Mouse (Mus musculus): Measurements from ENCODE around the gene Vmn2r83. TPM values are rescaled to one million over a fixed set of nuclear protein-coding genes. Genes with fewer than 3 reads are reported as not detected.
"Not testable (repeated sequence)": the region's sequence is repeated elsewhere in the genome, so short reads cannot be mapped to it uniquely, and the experiment has no call there.

Gene Vmn2r83
- total RNA-seq (2021), result not detected
- long read RNA-seq, experiment 1, result 0 reads
- long read RNA-seq, experiment 2, result 0 reads

DNA sequence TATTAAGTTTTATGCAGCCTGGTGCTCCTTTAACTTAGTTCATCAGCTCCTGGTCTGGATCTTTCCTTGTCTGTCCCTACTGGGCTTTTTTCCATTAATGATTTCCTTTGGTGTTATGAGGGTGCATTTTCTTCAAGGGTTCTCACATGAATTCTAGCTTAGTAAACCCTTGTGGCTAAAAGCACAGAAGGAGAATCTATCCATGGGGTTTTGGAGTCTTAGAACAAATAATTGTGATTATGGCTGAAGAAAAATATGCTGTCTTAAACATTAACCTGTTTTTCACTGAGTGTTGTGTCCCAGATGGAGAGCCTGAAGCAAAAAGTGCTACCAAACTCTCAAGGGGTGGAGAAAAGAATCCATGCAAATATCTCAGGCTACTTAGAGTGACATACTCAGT is at the start of gene Vmn2r83:
TSS of gene Vmn2r83 (plus strand) at position 301 of the 400 bp plus-strand sequence.
- no peak for DNase-seq (ENCODE audit: low spot score)

DNA sequence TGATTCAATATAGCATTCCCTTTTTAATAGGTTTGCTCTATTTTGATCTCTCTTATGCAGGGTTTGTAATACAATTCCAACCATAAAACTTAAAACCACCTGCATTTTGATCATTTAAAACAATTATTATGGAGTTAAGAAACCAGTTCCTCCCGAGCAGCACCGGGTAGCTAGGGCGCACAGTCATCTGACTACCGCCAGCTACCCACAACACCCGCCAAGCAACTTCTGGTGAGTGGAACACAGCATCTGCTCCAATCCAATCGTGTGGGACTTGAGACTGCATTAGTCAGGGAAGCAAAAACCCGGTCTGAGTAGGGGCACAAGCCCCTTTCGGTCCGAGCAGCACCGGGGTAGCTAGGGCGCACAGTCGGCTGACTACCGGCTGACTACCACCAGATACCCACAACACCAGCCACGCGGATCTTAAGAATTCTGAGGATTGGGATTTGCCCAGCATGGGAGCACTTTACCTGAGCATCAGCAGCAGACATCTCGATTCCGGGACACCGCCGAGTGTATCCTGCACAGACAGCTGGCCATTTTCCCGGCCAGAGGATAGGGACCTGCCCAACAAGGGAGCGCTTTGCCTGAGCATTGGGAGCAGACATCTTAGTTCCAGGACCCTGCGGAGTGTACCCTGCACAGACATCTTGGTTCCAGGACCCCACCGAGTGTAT is 33.2 kb upstream of the Vmn2r83 start:
- DNase-seq (ENCODE audit: low spot score), result not testable (repeated sequence)

GRCm38 (mm10) chr10:79495886-79496285 is 27.4 kb downstream of the Vmn2r83 start:
- no peak for DNase-seq (ENCODE audit: low spot score)

DNA sequence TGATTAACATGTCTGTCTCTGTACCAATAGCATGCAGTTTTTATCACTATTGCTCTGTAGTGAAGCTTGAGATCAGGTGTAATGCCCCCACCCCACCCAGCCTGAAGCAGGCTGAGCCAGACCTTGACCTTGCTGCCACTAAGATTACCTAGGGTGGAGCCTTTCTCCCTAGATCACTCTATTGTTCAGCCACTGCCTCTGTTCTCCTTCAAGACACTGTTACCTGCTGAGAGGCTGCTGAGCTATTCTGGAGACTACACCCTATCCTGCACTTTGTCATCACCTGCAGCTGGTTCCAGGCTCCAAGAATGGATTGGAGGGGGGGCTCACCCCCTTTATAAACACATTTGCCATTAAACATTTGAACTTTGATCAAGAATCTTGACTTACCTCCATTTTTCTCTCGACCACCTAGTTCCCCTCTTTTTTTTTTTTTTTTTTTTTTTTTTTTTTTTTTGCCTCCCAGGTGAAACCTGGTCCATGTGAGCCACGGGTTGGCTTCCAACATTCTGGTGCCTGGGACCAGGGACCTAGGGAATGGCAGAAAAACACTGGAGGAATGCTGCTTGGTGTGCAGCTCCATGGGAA is 28.3 kb downstream of the Vmn2r83 start:
- no peak for DNase-seq (ENCODE audit: low spot score)

DNA sequence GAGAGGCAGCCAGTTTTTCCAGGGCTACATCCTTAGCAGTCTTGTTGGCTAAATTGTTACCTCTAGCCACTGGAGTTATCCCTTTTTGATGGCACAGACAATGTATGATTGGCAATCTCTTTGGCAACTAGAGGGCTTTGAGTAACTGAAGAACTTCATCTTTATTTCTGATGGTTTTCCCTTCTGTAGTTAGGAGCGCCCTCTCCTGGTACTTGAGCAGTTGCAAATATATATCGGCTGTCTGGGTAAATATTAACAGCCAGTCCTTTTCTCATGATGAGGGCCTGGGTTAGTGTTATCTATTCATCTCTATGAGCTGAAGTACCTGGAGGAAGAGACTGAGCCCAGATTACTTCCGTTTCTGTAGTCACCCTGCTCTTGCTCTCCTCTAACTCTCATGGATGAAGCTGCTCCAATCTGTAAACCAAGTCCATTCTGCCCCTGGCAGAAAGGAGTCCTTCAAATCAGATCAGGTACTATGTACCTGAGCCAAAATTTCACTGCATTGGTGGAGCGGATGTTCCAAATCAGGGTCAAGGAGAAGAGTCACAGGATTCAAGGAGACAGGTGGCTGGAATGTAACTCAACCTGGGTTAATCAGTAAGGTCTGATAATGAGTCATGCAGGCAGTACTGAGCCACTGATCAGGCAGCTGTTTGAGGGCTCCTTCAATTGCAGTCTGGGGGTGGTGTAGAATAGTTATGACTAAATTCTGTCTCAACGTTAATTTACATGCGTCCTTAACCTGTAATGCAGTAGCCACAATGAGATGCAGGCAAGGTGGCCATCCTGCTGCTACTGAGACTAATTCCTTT is 34.5 kb downstream of the Vmn2r83 start:
- no peak for DNase-seq (ENCODE audit: low spot score)

GRCm38 (mm10) chr10:79506709-79507108 is 38.2 kb downstream of the Vmn2r83 start:
- DNase-seq (ENCODE audit: low spot score), result no peak

DNA sequence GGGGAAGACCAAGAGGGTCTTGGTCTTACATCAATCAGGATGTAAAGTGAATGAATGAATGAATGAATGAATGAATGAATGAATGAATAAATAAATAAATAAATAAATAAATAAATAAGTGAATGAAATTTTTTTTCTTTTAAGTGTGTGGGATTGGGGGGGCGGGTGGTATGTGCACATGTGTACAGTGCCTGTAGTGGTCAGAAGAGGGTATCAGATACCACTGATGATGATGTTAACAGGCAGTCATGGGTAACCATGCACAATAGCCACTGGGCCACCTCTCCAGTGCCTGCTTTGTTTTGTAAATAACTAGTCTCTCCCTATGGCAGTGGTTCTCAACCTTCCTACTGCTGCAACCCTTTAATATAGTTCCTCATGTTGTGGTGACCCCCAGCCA is 55.9 kb downstream of the Vmn2r83 start:
- DNase-seq (ENCODE audit: low spot score), result no peak

DNA sequence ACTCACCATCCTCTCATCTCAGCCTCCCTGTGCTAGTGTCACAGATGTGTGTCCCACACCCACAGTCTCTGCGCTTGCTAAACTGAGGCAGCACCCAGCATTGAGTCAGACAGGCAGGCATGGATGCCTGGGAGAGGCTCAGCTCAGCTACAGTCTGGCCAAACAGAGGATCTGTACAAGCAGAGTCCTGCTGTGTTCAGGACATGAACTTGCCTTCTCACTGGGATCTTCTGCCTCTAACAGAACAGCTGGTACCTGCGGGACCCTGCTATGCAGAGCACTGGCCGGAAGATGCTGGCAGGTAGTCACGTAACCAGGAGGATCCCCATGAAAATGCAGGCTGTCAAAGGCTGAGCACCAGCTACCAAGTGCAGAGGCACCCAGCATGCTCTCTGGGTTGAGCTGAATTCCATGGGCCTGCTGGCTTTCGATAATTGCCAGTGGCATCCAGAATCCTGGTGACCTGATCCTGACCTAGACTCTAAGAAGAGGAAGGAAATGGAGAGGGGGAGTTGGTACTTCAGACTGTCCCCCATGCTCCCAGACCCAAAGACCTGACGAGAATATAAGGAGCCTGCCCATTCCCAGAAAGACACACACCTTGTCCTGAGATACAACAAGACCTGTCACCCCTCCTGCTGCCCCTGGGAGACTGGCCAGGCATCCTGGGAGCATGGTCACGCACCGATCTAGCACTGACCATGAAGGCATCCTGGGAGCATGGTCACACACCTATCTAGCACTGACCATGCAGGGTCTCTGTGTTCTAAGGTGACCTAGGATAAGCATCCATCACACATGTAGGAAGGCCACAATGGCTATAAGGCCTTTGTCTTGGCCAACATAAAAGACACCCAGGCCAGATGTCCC is 57.2 kb downstream of the Vmn2r83 start:
- no peak for DNase-seq (ENCODE audit: low spot score)

DNA sequence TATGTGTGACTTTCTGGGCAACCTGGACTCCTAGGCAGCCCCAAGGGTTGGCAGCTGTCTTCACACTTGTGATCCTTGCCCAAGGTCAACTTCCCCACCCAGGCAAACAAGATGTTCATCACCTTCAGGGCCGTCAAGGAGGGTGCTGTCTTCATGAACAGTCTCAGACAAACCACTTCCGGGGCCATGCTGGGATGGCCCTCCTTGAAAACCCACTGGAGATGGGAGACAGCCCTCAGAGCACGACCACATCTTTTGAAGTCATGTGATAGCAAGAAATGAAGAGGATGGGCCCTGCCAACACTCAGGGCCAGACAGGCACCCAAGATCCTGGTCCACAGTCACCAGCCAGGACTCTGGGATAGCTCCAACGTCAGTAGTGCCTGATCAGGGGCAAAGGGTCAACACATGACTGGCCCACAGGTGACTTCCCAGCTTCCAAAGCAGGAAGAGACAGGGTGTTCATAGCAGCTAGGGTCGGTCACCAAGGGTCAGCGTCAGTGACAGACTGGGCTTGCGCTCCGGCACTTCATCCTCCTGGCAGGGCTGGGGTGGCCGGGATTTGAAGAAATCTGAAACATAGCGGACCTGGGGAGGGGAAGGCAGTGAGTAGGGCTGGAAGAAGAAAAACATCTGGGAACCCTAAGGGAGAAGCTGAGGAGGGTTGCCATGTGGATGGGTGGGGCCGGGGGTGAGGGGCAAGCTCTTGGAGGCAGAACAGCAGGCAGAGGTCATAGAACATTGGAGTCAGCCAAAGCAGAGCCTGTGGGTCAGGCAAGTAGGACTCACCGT is 58.3 kb downstream of the Vmn2r83 start:
- no peak for DNase-seq (ENCODE audit: low spot score)

DNA sequence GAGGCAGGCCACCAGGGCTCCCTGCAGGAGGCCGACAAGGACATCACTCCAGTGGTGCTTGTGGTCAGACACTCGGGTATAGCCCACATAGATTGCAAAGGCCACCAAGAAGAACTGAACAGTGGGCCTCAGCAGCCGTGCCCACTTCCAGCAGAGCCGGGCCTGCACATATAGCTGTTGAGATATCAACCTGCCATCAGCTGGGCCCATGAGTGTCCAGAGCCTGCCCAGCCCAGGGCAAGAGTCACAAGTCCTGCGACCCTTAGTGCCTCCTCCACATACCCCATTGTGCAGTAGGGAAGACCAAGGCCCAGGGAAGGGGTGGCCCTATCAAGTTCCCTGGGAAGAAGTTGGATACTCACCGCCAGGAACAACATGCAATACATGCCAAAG is 58.9 kb downstream of the Vmn2r83 start:
- no peak for DNase-seq (ENCODE audit: low spot score)

- no peak for DNase-seq (ENCODE audit: low spot score)
Measured at GRCm38 (mm10) chr10:79528081-79528480, 59.5 kb downstream of the Vmn2r83 start.

GRCm38 (mm10) chr10:79530241-79530640 is 61.7 kb downstream of the Vmn2r83 start:
- no peak for DNase-seq (ENCODE audit: low spot score)

- no peak for DNase-seq (ENCODE audit: low spot score)
Measured at GRCm38 (mm10) chr10:79530721-79531120, 62.2 kb downstream of the Vmn2r83 start.

GRCm38 (mm10) chr10:79531593-79531992 is 63.1 kb downstream of the Vmn2r83 start:
- DNase-seq (ENCODE audit: low spot score), result no peak

- DNase-seq (ENCODE audit: low spot score), result no peak
Measured at GRCm38 (mm10) chr10:79532678-79533077, 64.1 kb downstream of the Vmn2r83 start.

DNA sequence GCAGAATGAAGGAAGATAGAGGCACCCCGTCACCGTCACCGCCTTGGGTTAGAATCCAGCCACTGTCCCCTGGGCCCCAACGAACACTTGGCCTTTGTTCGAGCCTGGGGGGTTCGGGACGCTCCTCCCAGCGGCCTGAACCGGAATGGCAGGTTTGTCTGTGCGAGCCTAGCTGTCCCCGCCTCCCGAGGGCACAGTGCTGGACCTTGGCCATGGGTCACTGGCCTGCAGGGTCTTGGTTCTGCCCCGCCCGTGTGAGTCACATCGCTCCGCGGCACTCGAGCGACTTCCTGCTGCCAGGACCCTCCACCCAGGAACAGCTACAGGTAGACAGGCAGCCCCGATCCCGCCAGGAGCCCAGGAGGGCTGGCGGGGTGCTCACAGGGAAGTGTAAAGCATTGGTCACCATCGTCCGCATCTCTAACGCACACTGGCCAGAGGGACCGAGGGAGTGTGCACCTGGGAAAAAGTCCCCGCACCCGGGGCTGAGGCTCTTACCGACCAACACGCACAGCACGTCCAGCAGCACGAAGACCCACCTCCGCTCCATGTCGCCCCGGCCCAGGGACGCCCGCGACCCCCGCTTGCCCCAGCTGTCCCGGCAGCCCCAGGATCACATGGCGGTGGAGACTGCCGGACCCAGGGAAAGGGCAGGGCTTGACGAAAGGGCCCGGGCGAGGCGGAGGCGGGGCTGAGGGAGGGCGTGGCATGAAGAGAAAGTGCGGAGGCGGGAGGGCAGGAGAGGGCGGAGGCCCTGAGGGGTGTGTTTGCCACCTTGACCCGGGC is 64.8 kb downstream of the Vmn2r83 start, which contains the start of gene Plpp2:
TSS of gene Plpp2 (minus strand) at position 671 of the 786 bp plus-strand sequence.
- peak; percentile 57 for DNase-seq (ENCODE audit: low spot score)

- DNase-seq (ENCODE audit: low spot score), result no peak
Measured at GRCm38 (mm10) chr10:79534426-79534825, 65.9 kb downstream of the Vmn2r83 start.

GRCm38 (mm10) chr10:79535431-79535830 is 66.9 kb downstream of the Vmn2r83 start:
- DNase-seq (ENCODE audit: low spot score), result no peak

DNA sequence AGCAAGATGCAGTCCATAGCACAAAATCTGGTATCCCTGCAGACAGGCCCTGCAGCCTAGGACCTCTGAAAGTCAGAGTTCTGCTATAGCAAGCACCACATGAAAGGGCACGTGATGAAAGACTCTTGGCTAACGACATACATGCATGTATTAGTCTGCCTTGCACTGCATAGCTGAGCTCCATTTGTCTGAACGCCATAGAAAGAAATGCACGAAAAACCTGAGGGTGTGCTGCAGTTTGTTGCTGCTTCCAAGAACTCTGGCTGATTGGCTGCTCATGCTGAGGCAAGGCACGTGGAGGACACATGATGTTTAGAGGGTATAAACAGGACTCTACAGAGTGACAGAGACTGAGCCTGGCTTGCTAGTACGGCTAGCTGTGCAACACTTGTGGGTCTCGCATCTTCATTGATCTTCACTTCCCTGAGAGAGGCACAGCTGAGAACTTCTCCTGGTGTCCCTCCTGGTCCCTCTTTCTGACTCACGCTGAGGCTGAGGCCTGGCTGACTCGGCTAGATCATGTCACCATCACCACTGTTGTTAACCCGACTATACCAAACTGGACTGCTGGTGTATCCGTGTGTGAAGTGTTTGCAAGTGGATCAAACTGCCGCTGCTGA is 68.0 kb downstream of the Vmn2r83 start:
- no peak for DNase-seq (ENCODE audit: low spot score)
